Mouse (Mus musculus): Measurements from ENCODE around the gene Rpl13a.

DNA sequence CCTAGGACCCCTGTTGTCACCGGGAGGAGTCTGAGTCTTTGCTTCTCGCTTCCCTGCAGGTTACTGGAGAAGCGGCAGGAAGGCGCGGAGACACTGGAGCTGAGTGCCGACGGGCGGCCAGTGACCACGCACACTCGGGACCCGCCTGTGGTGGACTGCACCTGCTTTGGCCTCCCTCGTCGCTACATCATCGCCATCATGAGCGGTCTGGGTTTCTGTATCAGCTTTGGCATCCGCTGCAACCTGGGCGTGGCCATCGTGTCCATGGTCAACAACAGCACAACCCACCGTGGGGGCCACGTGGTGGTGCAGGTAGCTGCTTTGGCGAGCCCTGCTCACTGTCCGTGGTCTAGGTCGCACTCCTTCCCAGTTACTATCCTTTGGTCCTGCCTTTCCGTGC, 40.1 kb upstream of the Rpl13a start:
- TF ChIP-seq POLR2A (IDR thresholded peaks at IDR 0.05; ENCODE audit: borderline replicate concordance, extremely low read depth, low read depth, low read length), result no peak
- no peak for TF ChIP-seq CTCF (IDR thresholded peaks at IDR 0.05; ENCODE audit: insufficient read depth, low read length)

All from lung, adult 2 months (tissue).